Mouse (Mus musculus): ENCODE data around the gene Zfp74. TPM values are rescaled to one million over a fixed set of nuclear protein-coding genes. Genes with fewer than 3 reads are reported as not detected.

Gene Zfp74
- polyA plus RNA-seq, 1 experiment from 2014 or later = 9.2 TPM

Small RNA genes within 50 kb of the gene (microRNA-seq; reads per million reads assigned to microRNA genes)
- not detected for gene Mir7668

Other genes starting within 250 kb of the Zfp74 start
- 0.17 and 0.20 TPM in 2 replicates for gene Catsperg2, start 227.1 kb downstream of the Zfp74 start, polyA plus RNA-seq (2014; fragmentation: Nextera tagmentation; extraction: Ambion mirVana)
- gene Zfp84, start 185.5 kb downstream of the Zfp74 start, polyA plus RNA-seq (2014; fragmentation: Nextera tagmentation; extraction: Ambion mirVana) = 18.3 and 23.9 TPM in 2 replicates
- gene Zfp30, start 170.1 kb downstream of the Zfp74 start, polyA plus RNA-seq (2014; fragmentation: Nextera tagmentation; extraction: Ambion mirVana) = 15.8 and 17.0 TPM in 2 replicates
- gene Zfp790, start 138.0 kb downstream of the Zfp74 start, polyA plus RNA-seq (2014; fragmentation: Nextera tagmentation; extraction: Ambion mirVana) = 23.0 and 34.3 TPM in 2 replicates
- 15.7 and 17.1 TPM in 2 replicates for gene Zfp940, start 100.4 kb downstream of the Zfp74 start, polyA plus RNA-seq (2014; fragmentation: Nextera tagmentation; extraction: Ambion mirVana)
- 16.5 and 21.6 TPM in 2 replicates for gene Zfp420, start 94.1 kb downstream of the Zfp74 start, polyA plus RNA-seq (2014; fragmentation: Nextera tagmentation; extraction: Ambion mirVana)
- gene Zfp27, start 47.5 kb downstream of the Zfp74 start, polyA plus RNA-seq (2014; fragmentation: Nextera tagmentation; extraction: Ambion mirVana) = 19.2 and 20.5 TPM in 2 replicates
- gene Zfp383, start 45.9 kb downstream of the Zfp74 start, polyA plus RNA-seq (2014; fragmentation: Nextera tagmentation; extraction: Ambion mirVana) = 9.9 and 10.5 TPM in 2 replicates
- 2.9 and 4.3 TPM in 2 replicates for gene Zfp568, start 29.9 kb upstream of the Zfp74 start, polyA plus RNA-seq (2014; fragmentation: Nextera tagmentation; extraction: Ambion mirVana)
- gene Zfp14, start 97.3 kb upstream of the Zfp74 start, polyA plus RNA-seq (2014; fragmentation: Nextera tagmentation; extraction: Ambion mirVana) = 14.3 and 17.1 TPM in 2 replicates
- 13.6 and 13.8 TPM in 2 replicates for gene Zfp82, start 118.8 kb upstream of the Zfp74 start, polyA plus RNA-seq (2014; fragmentation: Nextera tagmentation; extraction: Ambion mirVana)
- 2.0 and 2.7 TPM in 2 replicates for gene Gm26920, start 136.3 kb upstream of the Zfp74 start, polyA plus RNA-seq (2014; fragmentation: Nextera tagmentation; extraction: Ambion mirVana)
- 18.7 and 20.3 TPM in 2 replicates for gene Zfp566, start 136.4 kb upstream of the Zfp74 start, polyA plus RNA-seq (2014; fragmentation: Nextera tagmentation; extraction: Ambion mirVana)
- gene Zfp260, start 140.7 kb upstream of the Zfp74 start, polyA plus RNA-seq (2014; fragmentation: Nextera tagmentation; extraction: Ambion mirVana) = 123 and 140 TPM in 2 replicates
- gene Zfp382, start 167.9 kb upstream of the Zfp74 start, polyA plus RNA-seq (2014; fragmentation: Nextera tagmentation; extraction: Ambion mirVana) = 4.6 and 7.7 TPM in 2 replicates
- gene Zfp146, start 215.7 kb upstream of the Zfp74 start, polyA plus RNA-seq (2014; fragmentation: Nextera tagmentation; extraction: Ambion mirVana) = 27.4 and 29.0 TPM in 2 replicates
- 4.8 and 5.5 TPM in 2 replicates for gene Cox7a1, start 230.1 kb upstream of the Zfp74 start, polyA plus RNA-seq (2014; fragmentation: Nextera tagmentation; extraction: Ambion mirVana)
- gene Capns1, start 244.7 kb upstream of the Zfp74 start, polyA plus RNA-seq (2014; fragmentation: Nextera tagmentation; extraction: Ambion mirVana) = 50.8 and 56.9 TPM in 2 replicates